Comparison of ENCODE assay signal across 9 mouse cellular contexts in the genomic region with DNA sequence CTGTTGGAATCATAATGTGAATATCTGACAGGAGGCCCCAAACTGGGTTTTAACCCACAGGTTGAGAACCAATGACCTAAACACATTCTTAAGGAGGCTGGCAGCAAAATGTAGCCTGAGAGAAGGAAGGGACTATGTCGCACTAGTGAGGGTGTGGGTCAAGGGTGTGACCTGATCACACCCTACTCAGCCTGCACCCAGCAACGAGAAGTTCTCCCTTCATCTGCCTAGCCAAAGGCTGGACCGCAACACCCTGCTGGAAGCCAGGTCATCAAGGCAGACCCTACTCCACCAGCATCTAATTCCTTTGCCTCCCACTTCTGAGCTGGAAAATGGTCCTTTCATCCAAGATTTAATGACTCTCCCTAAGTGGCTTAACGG. TPM values are rescaled to one million over a fixed set of nuclear protein-coding genes. Genes with fewer than 3 reads are reported as not detected.
A peak's percentile ranks its signal among the peaks of the same experiment; 100 is the strongest.
DNase-seq lines count a peak whose midpoint lies in the region; ATAC-seq and TF ChIP-seq lines count a peak whose summit lies in the region.
"Had no signal": no experiment of that assay in that cellular context is flagged by ENCODE, and none has a peak within 500 bp of the region (broad histone marks: within the 10 kb centered on the region; RNA-seq: fewer than 3 reads in every experiment).

No protein-coding gene starts in this region.

- ATAC-seq in hindbrain, embryonic 15.5 days (ENCODE audit: low FRiP score, low read depth): peak; percentile 5; the same call in 1 of the 2 replicates
- peak; percentile 24 for ATAC-seq in megakaryocyte progenitor cell, adult 5-6 weeks (replicated peaks; ENCODE audit: poor library complexity)
- no peak for ATAC-seq in frontal cortex, adult (ENCODE audit: low TSS enrichment)

- no peak for TF ChIP-seq CTCF in heart, adult 2 months (IDR thresholded peaks at IDR 0.05)

- no peaks in the 10 kb centered on the region for H3K79me2 ChIP-seq in heart, adult 2 months (replicated peaks; ENCODE audit: control insufficient read depth, insufficient read depth, low read length)

- H3K27ac ChIP-seq in heart, adult 2 months: no peak overlapping the region
- no peak overlapping the region for H3K27ac ChIP-seq in brown adipose tissue, adult 24 weeks (replicated peaks; ENCODE audit: low read depth, low read length)
- H3K27ac ChIP-seq in hindbrain, embryonic 15.5 days (replicated peaks): peak overlapping the region; percentile 95

- peak overlapping the region; percentile 68; the same call in 1 of the 2 replicates for H3K9ac ChIP-seq in heart, adult 2 months (ENCODE audit: low read depth, low read length)
- H3K9ac ChIP-seq in hindbrain, embryonic 15.5 days: peak overlapping the region; percentile 75

- intact Hi-C loops in heart, adult 2 months (cut with DNase I): no loop called here
- intact Hi-C loops in heart, postnatal 10 days (cut with DNase I): no loop called here

- H3K36me3 ChIP-seq in heart, adult 2 months (ENCODE audit: control insufficient read depth, insufficient read depth, low read length): no peaks in the 10 kb centered on the region
- no peaks in the 10 kb centered on the region for H3K36me3 ChIP-seq in hindbrain, embryonic 15.5 days

- no peaks in the 10 kb centered on the region; the same call in 1 of the 2 replicates for H3K27me3 ChIP-seq in heart, adult 2 months (ENCODE audit: control insufficient read depth, insufficient read depth, low read length)
- H3K27me3 ChIP-seq in hindbrain, embryonic 15.5 days: no peaks in the 10 kb centered on the region

- no peaks in the 10 kb centered on the region for H3K9me3 ChIP-seq in hindbrain, embryonic 15.5 days

- peak overlapping the region; percentile 63 for H3K4me3 ChIP-seq in heart, adult 2 months
- H3K4me3 ChIP-seq in brown adipose tissue, adult 24 weeks (ENCODE audit: insufficient read depth, low read depth, low read length): peak overlapping the region; percentile 79
- peak overlapping the region; percentile 76 for H3K4me3 ChIP-seq in hindbrain, embryonic 15.5 days

- 51% methylated on average over 4 of the region's 4 CpGs for WGBS in heart, adult 2 months
- WGBS in hindbrain, embryonic 15.5 days: 10% methylated on average over 4 of the region's 4 CpGs

- no peak for TF ChIP-seq EP300 in heart, adult 2 months (IDR thresholded peaks at IDR 0.05; ENCODE audit: insufficient read depth, low read depth, low read length)

- no peak for TF ChIP-seq POLR2A in heart, adult 2 months (IDR thresholded peaks at IDR 0.05; ENCODE audit: insufficient read depth, low read depth, low read length)

- peaks cover 5% of the 10 kb centered on the region for H3K4me1 ChIP-seq in heart, adult 2 months (ENCODE audit: control insufficient read depth, insufficient read depth, low read length)
- 0 out of 2 replicates have a peak, but pooled peaks cover 3% of the 10 kb centered on the region for H3K4me1 ChIP-seq in brown adipose tissue, adult 24 weeks (ENCODE audit: control insufficient read depth, insufficient read depth, insufficient read length, low read length)
- H3K4me1 ChIP-seq in hindbrain, embryonic 15.5 days (replicated peaks): peaks cover 37% of the 10 kb centered on the region

- H3K4me2 ChIP-seq in hindbrain, embryonic 15.5 days: peak overlapping the region; percentile 85

- DNase-seq in heart, adult 2 months: peak in 1 of 2 experiments; percentile 17
- DNase-seq in heart, postnatal 10 days: no peak
- no peak for DNase-seq in cerebellum, adult 11 months
- no peak for DNase-seq in right cerebral cortex, postnatal 14 days

RNA-seq across cellular contexts. Expression of a gene that starts 0.8 kb away (rescaled TPM):
- total RNA-seq in heart, adult 2 months (2021): 1 to 10 TPM; 2.5 to 3.4 TPM
- polyA plus RNA-seq in heart, adult 2 months (2012; rRNA removed): 2.4 and 6.4 TPM in 2 replicates
- 10 to 100 TPM in 1 of 2 experiments, 1 to 10 TPM in 1; 9.4 to 11.1 TPM for total RNA-seq in heart, postnatal 10 days (2021)
- 0.96 and 1.4 TPM in 2 replicates for polyA plus RNA-seq in brown adipose tissue, adult 24 weeks (2012; ENCODE audit: insufficient read depth, insufficient read length, missing spikeins)
- polyA plus RNA-seq in hindbrain, embryonic 15.5 days (2015; fragmentation: Nextera tagmentation; extraction: Ambion mirVana): 17.0 and 21.2 TPM in 2 replicates
- total RNA-seq in megakaryocyte progenitor cell, adult 5-6 weeks (2015): 157 and 167 TPM in 2 replicates
- total RNA-seq in megakaryocyte progenitor cell, adult 5-6 weeks (2017): 173 and 176 TPM in 2 replicates
- polyA plus RNA-seq: C2C12 had no signal

RNA-seq across cellular contexts. Expression of a gene that starts 40.6 kb away (rescaled TPM):
- total RNA-seq in heart, adult 2 months (2021): 10 to 100 TPM; 17.4 to 18.4 TPM
- polyA plus RNA-seq in heart, adult 2 months (2012; rRNA removed): 22.7 and 28.4 TPM in 2 replicates
- 10 to 100 TPM in 1 of 2 experiments, 1 to 10 TPM in 1; 9.4 to 12.6 TPM for total RNA-seq in heart, postnatal 10 days (2021)
- polyA plus RNA-seq in brown adipose tissue, adult 24 weeks (2012; ENCODE audit: insufficient read depth, insufficient read length, missing spikeins): 2.6 and 3.5 TPM in 2 replicates
- 43.4 and 44.4 TPM in 2 replicates for polyA plus RNA-seq in hindbrain, embryonic 15.5 days (2015; fragmentation: Nextera tagmentation; extraction: Ambion mirVana)
- 0.77 and 1.1 TPM in 2 replicates for total RNA-seq in megakaryocyte progenitor cell, adult 5-6 weeks (2015)
- total RNA-seq in megakaryocyte progenitor cell, adult 5-6 weeks (2017): 1.2 and 1.4 TPM in 2 replicates

Comparison
In these comparisons a context has a peak if more than half of its experiments do, and no peak if none do; other contexts are left out.
1. RNA of a gene that starts 0.8 kb away (total RNA-seq): 157 to 176 TPM in megakaryocyte progenitor cell, adult 5-6 weeks; 9.4 to 11.1 TPM in heart, postnatal 10 days and 2.5 to 3.4 TPM in heart, adult 2 months; every median in the first group is over 10 times any median in the second.
2. RNA of a gene that starts 40.6 kb away (total RNA-seq): 17.4 to 18.4 TPM in heart, adult 2 months and 9.4 to 12.6 TPM in heart, postnatal 10 days; 0.77 to 1.4 TPM in megakaryocyte progenitor cell, adult 5-6 weeks; every median in the first group is over 4 times any median in the second.
3. Peak in every context shown above with its lines, with median percentiles within 50 percentile points of each other: H3K4me3 ChIP-seq.